Mouse (Mus musculus): ENCODE measurements around the gene Wdfy4.

DNA sequence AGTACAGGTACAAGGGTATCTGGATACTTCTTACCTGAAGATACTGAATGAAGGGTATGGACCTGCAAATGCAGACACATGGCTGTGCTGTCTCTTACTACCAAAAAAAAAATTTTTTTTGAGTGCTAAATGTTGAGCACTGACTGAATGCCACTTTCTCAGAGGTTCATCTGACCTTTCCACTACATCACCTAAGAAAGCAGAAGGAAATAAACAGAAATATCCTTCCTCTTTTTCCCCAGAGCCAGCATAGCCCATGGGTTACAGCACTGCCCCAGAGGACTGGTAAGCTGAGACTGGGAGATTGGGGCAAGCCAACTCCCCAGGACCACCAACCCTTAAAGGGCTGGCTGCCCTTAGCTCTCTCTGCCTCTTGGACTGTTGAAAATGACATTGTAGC is 8.5 kb upstream of the Wdfy4 start:
- TF ChIP-seq POLR2A (IDR thresholded peaks at IDR 0.05; ENCODE audit: low read depth, low read length) = no peak
- TF ChIP-seq CTCF (IDR thresholded peaks at IDR 0.05; ENCODE audit: extremely low read depth, insufficient read depth, insufficient read length, insufficient replicate concordance) = no peak
